Mouse (Mus musculus): ENCODE results near the gene Nat10. TPM values are rescaled to one million over a fixed set of nuclear protein-coding genes. Genes with fewer than 3 reads are reported as not detected.

Gene Nat10
- 13.2 and 22.8 TPM in 2 replicates for polyA plus RNA-seq (2011; ENCODE audit: insufficient read depth, insufficient read length, low replicate concordance, missing spikeins)

DNA sequence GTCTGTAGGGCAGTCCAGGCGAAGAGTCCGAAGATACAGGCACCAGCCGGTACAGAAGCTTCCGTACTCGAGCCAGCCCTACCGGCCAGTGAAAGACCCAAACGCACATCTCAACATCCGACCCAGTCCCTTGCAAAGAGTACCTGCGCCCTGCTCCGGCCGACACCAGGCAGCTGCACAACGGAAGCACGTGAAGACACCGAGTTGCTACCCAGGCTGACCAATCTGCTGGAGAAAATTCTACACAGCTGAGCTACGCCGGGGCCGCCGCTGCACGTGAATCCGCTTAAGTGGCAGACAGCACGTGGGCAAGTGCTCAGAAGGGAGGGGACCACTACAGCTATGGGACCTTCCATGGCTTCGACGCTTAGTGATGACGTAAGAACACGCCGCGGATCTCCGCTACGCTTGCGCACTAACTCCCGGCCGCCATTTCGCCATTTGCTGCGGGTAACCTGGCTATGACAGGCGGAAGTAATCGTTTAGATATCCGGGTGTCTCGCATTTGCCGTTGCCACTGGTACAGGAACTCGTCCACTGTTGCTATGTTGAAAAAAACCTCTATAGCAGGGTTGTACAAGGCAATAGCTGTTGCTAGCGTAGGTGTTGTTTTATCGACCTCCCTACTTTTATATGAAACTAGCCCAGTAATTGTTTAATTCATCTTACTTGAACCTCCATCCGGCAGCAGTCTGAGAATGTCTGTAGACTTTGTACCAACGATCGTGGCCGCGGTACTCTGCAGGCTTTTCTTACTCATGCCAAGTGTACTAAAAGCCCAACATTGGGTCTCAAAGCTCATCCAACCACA is at the start of gene Nat10:
Gene Nat10 (minus strand): TSS at position 365 of the 811 bp plus-strand sequence.
- peak within 1 kb of the TSS; percentile 95 for H3K4me3 ChIP-seq (replicated peaks; ENCODE audit: control insufficient read depth, low read depth, low read length)
- H3K27ac ChIP-seq (ENCODE audit: control insufficient read depth, insufficient read depth, low read depth, low read length, poor library complexity), result peak within 1 kb of the TSS; percentile 25; the same call in 1 of the 2 replicates
- TF ChIP-seq CTCF (IDR thresholded peaks at IDR 0.05; ENCODE audit: control insufficient read depth, insufficient read depth, low read length), result peak; percentile 20; the same call in 1 of the 2 replicates
- TF ChIP-seq POLR2A (IDR thresholded peaks at IDR 0.05; ENCODE audit: borderline replicate concordance, control insufficient read depth, low read depth, low read length), result peak; percentile 31; the same call in 1 of the 2 replicates
- under 1% methylated on average over 47 of the region's 47 CpGs for WGBS
- peaks cover 3% of the 10 kb centered on the region; the same call in 1 of the 2 replicates for H3K4me1 ChIP-seq (ENCODE audit: control insufficient read depth, insufficient read depth, low read length)

DNA sequence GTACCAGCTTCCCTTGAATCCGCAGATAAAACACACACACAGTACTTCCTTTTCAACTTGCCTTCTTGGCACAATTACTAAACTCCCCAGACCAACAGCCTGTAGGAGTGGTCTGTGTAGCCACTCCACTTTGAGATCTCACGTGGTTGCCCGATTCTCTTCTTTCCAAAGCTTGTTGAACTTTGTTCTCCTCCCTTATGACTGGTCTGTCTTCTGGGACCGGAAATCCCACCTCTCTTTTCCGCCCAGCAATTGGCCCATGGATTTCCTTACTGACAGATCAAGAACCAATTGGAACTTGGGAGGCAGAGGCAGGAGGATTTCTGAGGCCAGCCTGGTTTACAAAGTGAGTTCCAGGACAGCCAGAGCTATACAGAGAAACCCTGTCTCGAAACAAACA is 49.3 kb upstream of the Nat10 start:
- 57% methylated on average over 6 of the region's 6 CpGs for WGBS
- no peak for TF ChIP-seq POLR2A (IDR thresholded peaks at IDR 0.05; ENCODE audit: borderline replicate concordance, control insufficient read depth, low read depth, low read length)
- Histone ChIP-seq H3K4me1 (ENCODE audit: control insufficient read depth, insufficient read depth, low read length) (no peaks in the 10 kb centered on the region), H3K4me3 (replicated peaks; ENCODE audit: control insufficient read depth, low read depth, low read length) (no peak overlapping the region), H3K27ac (ENCODE audit: control insufficient read depth, insufficient read depth, low read depth, low read length, poor library complexity) (no peak overlapping the region)

GRCm38 (mm10) chr2:103808466-103808865 is 47.4 kb upstream of the Nat10 start:
- TF ChIP-seq CTCF (IDR thresholded peaks at IDR 0.05; ENCODE audit: control insufficient read depth, insufficient read depth, low read length) (no peak), POLR2A (IDR thresholded peaks at IDR 0.05; ENCODE audit: borderline replicate concordance, control insufficient read depth, low read depth, low read length) (no peak)
- Histone ChIP-seq H3K27ac (ENCODE audit: control insufficient read depth, insufficient read depth, low read depth, low read length, poor library complexity) (no peak overlapping the region), H3K4me3 (replicated peaks; ENCODE audit: control insufficient read depth, low read depth, low read length) (no peak overlapping the region), H3K4me1 (ENCODE audit: control insufficient read depth, insufficient read depth, low read length) (no peaks in the 10 kb centered on the region; the same call in 1 of the 2 replicates)

DNA sequence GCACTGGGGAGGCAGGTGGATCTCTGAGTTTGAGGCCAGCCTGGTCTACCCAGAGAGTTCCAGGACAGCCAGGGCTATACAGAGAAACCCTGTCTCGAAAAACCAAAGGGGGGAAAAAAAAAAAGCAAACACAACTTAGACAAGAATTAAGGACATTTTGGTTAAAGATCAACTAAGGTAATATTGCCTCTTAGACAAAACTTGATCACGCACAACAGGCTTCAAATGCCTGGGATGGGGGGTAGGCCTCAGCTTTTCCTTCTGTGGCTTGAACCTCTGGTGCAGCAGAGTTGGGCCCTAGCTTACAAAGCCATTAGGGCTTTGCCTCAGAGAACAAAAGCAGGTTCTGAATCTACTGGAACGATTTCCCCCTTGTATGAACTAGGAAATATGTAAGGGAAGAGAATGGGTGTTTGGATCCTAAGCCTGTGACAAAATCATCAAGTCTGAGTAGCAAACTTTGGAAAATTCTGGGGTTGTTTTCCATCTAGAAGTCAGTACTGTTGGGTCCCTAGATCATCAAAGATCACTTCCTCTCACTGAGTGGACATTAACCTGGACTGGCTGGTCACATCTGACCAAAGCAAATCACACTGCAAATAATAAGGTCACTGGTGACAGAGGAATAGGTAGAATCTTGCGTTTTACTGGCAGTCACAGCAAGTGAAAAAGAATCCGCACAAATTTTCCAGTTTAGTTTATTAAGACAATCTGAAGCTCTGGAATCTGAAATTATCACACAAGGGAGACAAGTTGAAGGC is 42.9 kb upstream of the Nat10 start:
- Histone ChIP-seq H3K4me3 (replicated peaks; ENCODE audit: control insufficient read depth, low read depth, low read length) (no peak overlapping the region), H3K4me1 (ENCODE audit: control insufficient read depth, insufficient read depth, low read length) (no peaks in the 10 kb centered on the region; the same call in 1 of the 2 replicates), H3K27ac (ENCODE audit: control insufficient read depth, insufficient read depth, low read depth, low read length, poor library complexity) (no peak overlapping the region)
- 80% methylated on average over 5 of the region's 5 CpGs for WGBS
- TF ChIP-seq POLR2A (IDR thresholded peaks at IDR 0.05; ENCODE audit: borderline replicate concordance, control insufficient read depth, low read depth, low read length), result no peak
- TF ChIP-seq CTCF (IDR thresholded peaks at IDR 0.05; ENCODE audit: control insufficient read depth, insufficient read depth, low read length), result no peak

GRCm38 (mm10) chr2:103802422-103802821 is 41.4 kb upstream of the Nat10 start:
- no peak overlapping the region for H3K4me3 ChIP-seq (replicated peaks; ENCODE audit: control insufficient read depth, low read depth, low read length)
- WGBS, result 79% methylated on average over 1 of the region's 1 CpGs
- TF ChIP-seq POLR2A (IDR thresholded peaks at IDR 0.05; ENCODE audit: borderline replicate concordance, control insufficient read depth, low read depth, low read length), result no peak
- no peak for TF ChIP-seq CTCF (IDR thresholded peaks at IDR 0.05; ENCODE audit: control insufficient read depth, insufficient read depth, low read length)

DNA sequence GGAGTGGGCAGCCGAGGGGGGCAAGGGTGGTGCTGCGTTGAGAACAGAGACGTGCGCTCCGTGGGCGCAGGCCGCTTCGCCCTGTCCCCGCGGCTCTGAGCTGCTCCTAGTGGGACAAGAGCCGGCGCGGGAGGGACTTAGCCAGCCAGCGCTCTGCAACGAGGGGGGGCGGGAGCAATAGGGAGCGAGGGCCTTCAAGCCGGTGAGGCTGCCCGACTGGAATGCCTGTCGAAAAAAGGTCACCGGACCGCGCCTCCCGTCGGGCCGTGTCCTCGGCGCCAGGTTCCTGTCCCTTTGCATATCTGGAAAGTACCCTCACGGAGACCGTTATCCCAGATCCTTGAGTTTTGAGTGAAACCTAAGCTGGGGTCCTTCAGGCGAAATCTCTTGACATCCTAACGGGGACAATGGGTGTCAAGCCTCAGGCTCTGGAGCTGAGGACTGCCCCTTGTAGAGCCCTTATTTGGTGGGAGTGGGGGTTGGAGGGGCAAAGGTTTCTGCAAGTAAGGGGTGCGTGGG is 36.5 kb upstream of the Nat10 start, which contains the start of gene Caprin1:
Gene Caprin1 (minus strand): TSS at position 159 of the 519 bp plus-strand sequence.
- Histone ChIP-seq H3K4me1 (ENCODE audit: control insufficient read depth, insufficient read depth, low read length) (no peaks in the 10 kb centered on the region; the same call in 1 of the 2 replicates), H3K4me3 (replicated peaks; ENCODE audit: control insufficient read depth, low read depth, low read length) (peak within 1 kb of the TSS; percentile 73), H3K27ac (ENCODE audit: control insufficient read depth, insufficient read depth, low read depth, low read length, poor library complexity) (peak within 1 kb of the TSS; percentile 100)
- TF ChIP-seq POLR2A (IDR thresholded peaks at IDR 0.05; ENCODE audit: borderline replicate concordance, control insufficient read depth, low read depth, low read length), result peak; percentile 95
- no peak for TF ChIP-seq CTCF (IDR thresholded peaks at IDR 0.05; ENCODE audit: control insufficient read depth, insufficient read depth, low read length)
- 0% methylated on average over 33 of the region's 33 CpGs for WGBS

More at GRCm38 (mm10) chr2:103802422-103802821, 41.4 kb upstream of the Nat10 start:
- H3K27ac ChIP-seq (ENCODE audit: control insufficient read depth, insufficient read depth, low read depth, low read length, poor library complexity), result no peak overlapping the region
- H3K4me1 ChIP-seq (ENCODE audit: control insufficient read depth, insufficient read depth, low read length), result no peaks in the 10 kb centered on the region; the same call in 1 of the 2 replicates

- Histone ChIP-seq H3K27ac (ENCODE audit: control insufficient read depth, insufficient read depth, low read depth, low read length, poor library complexity) (peak overlapping the region; percentile 100), H3K4me1 (ENCODE audit: control insufficient read depth, insufficient read depth, low read length) (no peaks in the 10 kb centered on the region; the same call in 1 of the 2 replicates), H3K4me3 (replicated peaks; ENCODE audit: control insufficient read depth, low read depth, low read length) (peak overlapping the region; percentile 73)
- under 1% methylated on average over 67 of the region's 72 CpGs for WGBS
- TF ChIP-seq CTCF (IDR thresholded peaks at IDR 0.05; ENCODE audit: control insufficient read depth, insufficient read depth, low read length) (no peak), POLR2A (IDR thresholded peaks at IDR 0.05; ENCODE audit: borderline replicate concordance, control insufficient read depth, low read depth, low read length) (no peak; the same call in none of the 2 replicates)
These were observed 35.9 kb upstream of the Nat10 start for GRCm38 (mm10) chr2:103796861-103797466.

All from bone marrow, adult 2 months (tissue).